ENCODE assay signal across 8 mouse cellular contexts in genomic region chr5:5234935-5235334, GRCm38 (mm10).
DNase-seq lines count a peak whose midpoint lies in the region; ATAC-seq and TF ChIP-seq lines count a peak whose summit lies in the region.
"Not testable (repeated sequence)": the region's sequence is repeated elsewhere in the genome, so short reads cannot be mapped to it uniquely, and the experiment has no call there.

No protein-coding gene starts in this region.

- ATAC-seq in lung, postnatal 0 days = 0 out of 2 replicates have a peak, but pooled peaks have one; percentile 25
- ATAC-seq in neural tube, embryonic 14.5 days (ENCODE audit: low read depth) = peak; percentile 58; the same call in 1 of the 2 replicates

- not testable (repeated sequence) for H3K4me3 ChIP-seq in gastrocnemius, adult 2 months; lung, postnatal 0 days (ENCODE audit: low read depth, low read length); neural tube, embryonic 14.5 days (ENCODE audit: low read depth, low read length)

- H3K4me1 ChIP-seq in lung, postnatal 0 days (ENCODE audit: insufficient read depth, low read depth, low read length); neural tube, embryonic 14.5 days (ENCODE audit: control insufficient read depth, insufficient read depth, low read length): not testable (repeated sequence)

- H3K4me2 ChIP-seq in lung, postnatal 0 days (replicated peaks; ENCODE audit: low read depth, low read length); neural tube, embryonic 14.5 days (ENCODE audit: low read depth, low read length): not testable (repeated sequence)

- H3K27ac ChIP-seq in gastrocnemius, adult 2 months = peak overlapping the region; percentile 75
- H3K27ac ChIP-seq in lung, postnatal 0 days (ENCODE audit: low read length); neural tube, embryonic 14.5 days (ENCODE audit: low read depth, low read length): not testable (repeated sequence)

- intact Hi-C loops in gastrocnemius, adult 2 months (cut with DNase I) = not testable (repeated sequence)

- TF ChIP-seq EP300 in lung, postnatal 0 days (IDR thresholded peaks at IDR 0.05) = not testable (repeated sequence)

- TF ChIP-seq CTCF in gastrocnemius, adult 2 months (IDR thresholded peaks at IDR 0.05); lung, postnatal 0 days (IDR thresholded peaks at IDR 0.05): not testable (repeated sequence)

- DNase-seq in NIH3T3 (ENCODE audit: low read depth) = peak; percentile 9
- peak; percentile 87 for DNase-seq in gastrocnemius, adult 2 months
- peak; percentile 65 for DNase-seq in gastrocnemius, postnatal 10 days
- DNase-seq in gastrocnemius, postnatal 25 days = peak; percentile 75
- DNase-seq in heart, adult 11 months = peak; percentile 90
- DNase-seq in heart, postnatal 4 days = peak; percentile 14
- not testable (repeated sequence) for DNase-seq in lung, postnatal 0 days (ENCODE audit: low spot score)

- H3K27me3 ChIP-seq in lung, postnatal 0 days (replicated peaks; ENCODE audit: insufficient read depth, low read length); neural tube, embryonic 14.5 days (ENCODE audit: control insufficient read depth, insufficient read depth, low read length): not testable (repeated sequence)

- not testable (repeated sequence) for H3K36me3 ChIP-seq in lung, postnatal 0 days (ENCODE audit: insufficient read depth, low read length); neural tube, embryonic 14.5 days (ENCODE audit: control insufficient read depth, insufficient read depth, low read length)

- not testable (repeated sequence) for H3K9ac ChIP-seq in lung, postnatal 0 days (replicated peaks; ENCODE audit: low read depth); neural tube, embryonic 14.5 days (replicated peaks; ENCODE audit: low read depth, low read length)

- not testable (repeated sequence) for H3K9me3 ChIP-seq in lung, postnatal 0 days (ENCODE audit: low read length); neural tube, embryonic 14.5 days (ENCODE audit: control insufficient read depth, low read length)

- WGBS in lung, postnatal 0 days = 84% methylated on average over 10 of the region's 10 CpGs
- 89% methylated on average over 10 of the region's 10 CpGs for WGBS in neural tube, embryonic 14.5 days
